Mouse (Mus musculus) liver, embryonic 14.5 days (tissue): ENCODE results near the gene C2cd3.

ENCODE experiments used
- CTCF ChIP-seq: IDR thresholded peaks from 2 replicates; pipeline ENCODE4 v1.5.1; 2016; ENCODE audit warnings: antibody characterized with exemption, low read depth, control low read depth
- EP300 ChIP-seq: IDR thresholded peaks from 2 replicates; pipeline ENCODE4 v1.6.1; 2016; ENCODE audit warnings: antibody characterized with exemption, low read depth

DNA sequence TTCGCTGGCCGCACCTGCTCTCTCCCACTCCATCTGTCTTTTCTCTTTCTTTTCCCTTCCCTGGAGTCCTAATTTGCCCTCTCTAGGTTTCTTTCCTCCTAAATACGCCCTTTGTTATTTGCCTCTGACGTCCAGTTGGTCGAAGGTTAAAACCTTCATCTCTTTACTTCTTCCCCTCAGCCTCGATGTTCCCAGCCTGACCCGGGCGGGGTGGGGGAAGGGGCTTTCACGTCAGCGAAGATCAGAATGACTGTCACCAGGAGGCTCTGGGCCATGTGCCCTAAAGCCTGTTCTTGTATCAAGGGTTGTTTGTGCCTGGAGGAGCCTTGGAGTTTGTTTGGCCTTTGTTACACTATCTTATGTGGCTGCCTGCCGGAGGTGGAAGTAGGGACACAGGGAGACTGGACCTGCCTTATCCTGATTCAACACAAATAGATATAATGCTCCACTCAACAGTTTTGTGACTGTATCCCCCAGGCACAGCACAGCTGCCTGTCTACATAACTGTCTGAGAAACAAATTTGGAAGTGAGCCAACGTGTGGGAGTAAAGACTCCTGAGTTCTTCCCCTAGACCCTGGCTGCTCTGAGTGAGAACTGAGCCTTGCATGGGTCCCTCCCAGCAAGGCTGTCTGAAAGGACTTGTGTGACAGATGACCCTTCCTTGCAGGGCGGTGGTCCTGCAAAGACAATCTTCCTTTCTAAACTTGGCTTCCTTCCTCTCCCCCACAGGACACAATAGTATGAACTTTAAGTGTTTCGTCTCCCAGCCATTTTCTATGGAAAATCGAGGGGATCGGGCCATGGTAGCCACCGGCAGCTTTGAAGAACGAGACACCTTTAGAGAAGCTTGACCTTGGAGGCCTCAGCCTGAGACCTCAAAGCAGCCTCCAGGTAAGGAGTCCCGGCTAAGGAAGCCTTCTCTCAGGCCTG lies 121.7 kb downstream of the C2cd3 start:
- no peak for TF ChIP-seq CTCF
- no peak for TF ChIP-seq EP300
